20 mouse cellular contexts compared by ENCODE assay signal in genomic region chr17:46828935-46829334, GRCm38 (mm10). TPM values are rescaled to one million over a fixed set of nuclear protein-coding genes. Genes with fewer than 3 reads are reported as not detected.
DNase-seq lines count a peak whose midpoint lies in the region; ATAC-seq lines count a peak whose summit lies in the region.
"Had no signal": no experiment of that assay in that cellular context is flagged by ENCODE, and none has a peak within 500 bp of the region (broad histone marks: within the 10 kb centered on the region; RNA-seq: fewer than 3 reads in every experiment).

No protein-coding gene starts in this region.

- H3K27me3 ChIP-seq in splenic B cell, adult 2 months (ENCODE audit: control insufficient read depth, insufficient read depth, low read length, poor library complexity, severe bottlenecking): no peaks in the 10 kb centered on the region
- no peaks in the 10 kb centered on the region for H3K27me3 ChIP-seq in midbrain, embryonic 14.5 days (ENCODE audit: control insufficient read depth, insufficient read depth, low read length)
- H3K27me3 ChIP-seq in forebrain, embryonic 14.5 days (replicated peaks; ENCODE audit: control insufficient read depth, insufficient read depth, low read length): no peaks in the 10 kb centered on the region
- H3K27me3 ChIP-seq: hindbrain, embryonic 13.5 days; liver, embryonic 13.5 days; midbrain, embryonic 13.5 days; stomach, embryonic 15.5 days had no signal

- peak; percentile 65 for ATAC-seq in granulocyte monocyte progenitor cell, adult 5-6 weeks (replicated peaks; ENCODE audit: poor library complexity, severe bottlenecking)
- ATAC-seq in midbrain, embryonic 14.5 days (ENCODE audit: low FRiP score, low TSS enrichment): no peak
- no peak for ATAC-seq in forebrain, embryonic 14.5 days
- ATAC-seq: intestine, postnatal 0 days; midbrain, embryonic 13.5 days had no signal

- WGBS in midbrain, embryonic 14.5 days: 92% methylated on average over 3 of the region's 3 CpGs
- WGBS in forebrain, embryonic 14.5 days: 93% methylated on average over 3 of the region's 3 CpGs

- peaks cover 14% of the 10 kb centered on the region for H3K36me3 ChIP-seq in splenic B cell, adult 2 months (ENCODE audit: control insufficient read depth, insufficient read depth, low read length, poor library complexity, severe bottlenecking)
- H3K36me3 ChIP-seq in midbrain, embryonic 14.5 days (ENCODE audit: control insufficient read depth, insufficient read depth, low read length): peaks cover 54% of the 10 kb centered on the region
- H3K36me3 ChIP-seq in forebrain, embryonic 14.5 days (ENCODE audit: control insufficient read depth, insufficient read depth, low read length): peaks cover 46% of the 10 kb centered on the region

- no peak overlapping the region for H3K4me2 ChIP-seq in midbrain, embryonic 14.5 days (ENCODE audit: low read length)
- H3K4me2 ChIP-seq in forebrain, embryonic 14.5 days (ENCODE audit: low read length): no peak overlapping the region
- H3K4me2 ChIP-seq: hindbrain, embryonic 13.5 days; liver, embryonic 13.5 days; midbrain, embryonic 13.5 days; stomach, embryonic 15.5 days had no signal

- H3K4me3 ChIP-seq in midbrain, embryonic 14.5 days (replicated peaks; ENCODE audit: low read depth, low read length): no peak overlapping the region
- no peak overlapping the region for H3K4me3 ChIP-seq in forebrain, embryonic 14.5 days (ENCODE audit: low read depth, low read length)
- H3K4me3 ChIP-seq: forebrain, embryonic 10.5 days; hindbrain, embryonic 13.5 days; limb, embryonic 10.5 days; liver, embryonic 13.5 days; midbrain, embryonic 13.5 days; stomach, embryonic 15.5 days had no signal

- H3K4me1 ChIP-seq in midbrain, embryonic 14.5 days (ENCODE audit: control insufficient read depth, insufficient read depth, low read length): no peaks in the 10 kb centered on the region
- H3K4me1 ChIP-seq in forebrain, embryonic 14.5 days (ENCODE audit: control insufficient read depth, insufficient read depth, low read length): no peaks in the 10 kb centered on the region
- H3K4me1 ChIP-seq: hindbrain, embryonic 13.5 days; midbrain, embryonic 13.5 days; stomach, embryonic 15.5 days had no signal

- no peaks in the 10 kb centered on the region for H3K9me3 ChIP-seq in midbrain, embryonic 14.5 days (ENCODE audit: control insufficient read depth, low read length)
- H3K9me3 ChIP-seq in forebrain, embryonic 14.5 days (replicated peaks; ENCODE audit: control insufficient read depth, low read length): no peaks in the 10 kb centered on the region
- H3K9me3 ChIP-seq: forebrain, embryonic 10.5 days; hindbrain, embryonic 13.5 days; limb, embryonic 10.5 days; liver, embryonic 13.5 days; midbrain, embryonic 13.5 days; stomach, embryonic 15.5 days had no signal

- DNase-seq in 416B (ENCODE audit: low read depth): peak; percentile 88
- DNase-seq in CD4-positive, CD25-positive, alpha-beta regulatory T cell, adult 2 months (ENCODE audit: low read depth, low spot score): peak; percentile 68
- peak; percentile 52 for DNase-seq in splenic B cell, adult 2 months (ENCODE audit: low read depth, low spot score)
- no peak for DNase-seq in lung, adult 18-20 months
- DNase-seq in layer of hippocampus, adult 9-10 months (ENCODE audit: low spot score): no peak
- no peak for DNase-seq in midbrain, embryonic 14.5 days
- DNase-seq in forebrain, embryonic 14.5 days (ENCODE audit: low spot score): no peak
- DNase-seq: cerebellum, adult 11-12 months; heart, adult 11 months; kidney, postnatal 25 days; liver, embryonic 13.5 days; lung, postnatal 14 days; right cerebral cortex, postnatal 14 days had no signal

- H3K9ac ChIP-seq in midbrain, embryonic 14.5 days (replicated peaks; ENCODE audit: low read length): no peak overlapping the region
- no peak overlapping the region for H3K9ac ChIP-seq in forebrain, embryonic 14.5 days (ENCODE audit: low read length)
- H3K9ac ChIP-seq: hindbrain, embryonic 13.5 days; liver, embryonic 13.5 days; midbrain, embryonic 13.5 days; stomach, embryonic 15.5 days had no signal

- no peak overlapping the region for H3K27ac ChIP-seq in midbrain, embryonic 14.5 days (replicated peaks; ENCODE audit: low read depth, low read length)
- H3K27ac ChIP-seq in forebrain, embryonic 14.5 days (ENCODE audit: low read depth, low read length): no peak overlapping the region
- H3K27ac ChIP-seq: forebrain, embryonic 10.5 days; hindbrain, embryonic 13.5 days; limb, embryonic 10.5 days; midbrain, embryonic 13.5 days; stomach, embryonic 15.5 days had no signal

RNA-seq across cellular contexts. Expression of gene Bicral, which starts 29.3 kb away (rescaled TPM):
- 24.6 and 25.8 TPM in 2 replicates for total RNA-seq in granulocyte monocyte progenitor cell, adult 5-6 weeks (2014; fragmentation: Nextera tagmentation)
- 9.0 and 11.7 TPM in 2 replicates for total RNA-seq in granulocyte monocyte progenitor cell, adult 5-6 weeks (2017)
- 10.2 and 11.6 TPM in 2 replicates for polyA plus RNA-seq in midbrain, embryonic 14.5 days (2014; fragmentation: Nextera tagmentation; extraction: Ambion mirVana)
- polyA plus RNA-seq in forebrain, embryonic 14.5 days (2014; fragmentation: Nextera tagmentation; extraction: Ambion mirVana): 7.5 and 8.5 TPM in 2 replicates

RNA-seq across cellular contexts. Expression of gene Rpl7l1, which starts 46.5 kb away (rescaled TPM):
- total RNA-seq in granulocyte monocyte progenitor cell, adult 5-6 weeks (2014; fragmentation: Nextera tagmentation): 77.5 and 102 TPM in 2 replicates
- 153 and 206 TPM in 2 replicates for total RNA-seq in granulocyte monocyte progenitor cell, adult 5-6 weeks (2017)
- 74.3 and 96.8 TPM in 2 replicates for polyA plus RNA-seq in midbrain, embryonic 14.5 days (2014; fragmentation: Nextera tagmentation; extraction: Ambion mirVana)
- polyA plus RNA-seq in forebrain, embryonic 14.5 days (2014; fragmentation: Nextera tagmentation; extraction: Ambion mirVana): 108 and 110 TPM in 2 replicates

RNA-seq across cellular contexts. Expression of gene 2310039H08Rik, which starts 56.5 kb away (rescaled TPM):
- 18.0 and 37.9 TPM in 2 replicates for total RNA-seq in granulocyte monocyte progenitor cell, adult 5-6 weeks (2014; fragmentation: Nextera tagmentation)
- total RNA-seq in granulocyte monocyte progenitor cell, adult 5-6 weeks (2017): 21.5 and 26.9 TPM in 2 replicates
- 56.7 and 64.7 TPM in 2 replicates for polyA plus RNA-seq in midbrain, embryonic 14.5 days (2014; fragmentation: Nextera tagmentation; extraction: Ambion mirVana)
- 63.9 and 89.9 TPM in 2 replicates for polyA plus RNA-seq in forebrain, embryonic 14.5 days (2014; fragmentation: Nextera tagmentation; extraction: Ambion mirVana)

Comparison
In these comparisons a context has a peak if more than half of its experiments do, and no peak if none do; other contexts are left out.
1. DNase-seq: peak in 416B (single experiment), CD4-positive, CD25-positive, alpha-beta regulatory T cell, adult 2 months (single experiment) and splenic B cell, adult 2 months (single experiment); none in lung, adult 18-20 months (0 of 2), layer of hippocampus, adult 9-10 months (single experiment), midbrain, embryonic 14.5 days (single experiment) and forebrain, embryonic 14.5 days (single experiment).